Mouse (Mus musculus): ENCODE measurements around the gene Fam234b. TPM values are rescaled to one million over a fixed set of nuclear protein-coding genes. Genes with fewer than 3 reads are reported as not detected.

Fam234b gene
- total RNA-seq, 2 experiments from 2014 or later, result 183 to 192 TPM

GRCm38 (mm10) chr6:135219916-135220315, 22.1 kb downstream of the Fam234b start:
- no peak for DNase-seq (ENCODE audit: low spot score in 2 of 2)

GRCm38 (mm10) chr6:135223786-135224416, 26.1 kb downstream of the Fam234b start:
- no peak for DNase-seq (ENCODE audit: low spot score in 2 of 2)

- DNase-seq (ENCODE audit: low spot score in 2 of 2), result no peak
These were observed 30.7 kb downstream of the Fam234b start for GRCm38 (mm10) chr6:135228465-135228941.

- DNase-seq (ENCODE audit: low spot score in 2 of 2), result no peak
These were observed 32.8 kb downstream of the Fam234b start for GRCm38 (mm10) chr6:135230586-135230985.

GRCm38 (mm10) chr6:135232443-135233182, 34.8 kb downstream of the Fam234b start:
- peak in 1 of 2 experiments; percentile 60 for DNase-seq (ENCODE audit: low spot score in 2 of 2)

- DNase-seq (ENCODE audit: low spot score in 2 of 2), result no peak
These were observed 38.0 kb downstream of the Fam234b start for GRCm38 (mm10) chr6:135235742-135236141.

GRCm38 (mm10) chr6:135236576-135236975, 38.8 kb downstream of the Fam234b start:
- no peak for DNase-seq (ENCODE audit: low spot score in 2 of 2)

- DNase-seq (ENCODE audit: low spot score in 2 of 2), result no peak
These were observed 39.5 kb downstream of the Fam234b start for GRCm38 (mm10) chr6:135237326-135237725.

GRCm38 (mm10) chr6:135238211-135238610, 40.4 kb downstream of the Fam234b start:
- DNase-seq (ENCODE audit: low spot score in 2 of 2), result no peak

GRCm38 (mm10) chr6:135240361-135240760, 42.6 kb downstream of the Fam234b start:
- no peak for DNase-seq (ENCODE audit: low spot score in 2 of 2)

- DNase-seq (ENCODE audit: low spot score in 2 of 2), result no peak
These were observed 47.8 kb downstream of the Fam234b start for GRCm38 (mm10) chr6:135245586-135245985.

- DNase-seq (ENCODE audit: low spot score in 2 of 2), result no peak
These were observed 50.1 kb downstream of the Fam234b start for GRCm38 (mm10) chr6:135247861-135248260.

- peak; percentile 70 to 73 for DNase-seq (ENCODE audit: low spot score in 2 of 2)
These were observed 52.2 kb downstream of the Fam234b start for GRCm38 (mm10) chr6:135249846-135250531.

GRCm38 (mm10) chr6:135250926-135251699, 53.3 kb downstream of the Fam234b start:
- no peak for DNase-seq (ENCODE audit: low spot score in 2 of 2)

- no peak for DNase-seq (ENCODE audit: low spot score in 2 of 2)
These were observed 54.3 kb downstream of the Fam234b start for GRCm38 (mm10) chr6:135251849-135252727.

GRCm38 (mm10) chr6:135252728-135253077, 54.9 kb downstream of the Fam234b start:
- DNase-seq (ENCODE audit: low spot score in 2 of 2), result peak; percentile 82

GRCm38 (mm10) chr6:135254153-135254552, 56.4 kb downstream of the Fam234b start, which contains the start of gene Gsg1:
TSS of gene Gsg1 (minus strand) at chr6:135254351.
- DNase-seq (ENCODE audit: low spot score in 2 of 2), result no peak

GRCm38 (mm10) chr6:135260435-135260834, 62.7 kb downstream of the Fam234b start:
- DNase-seq (ENCODE audit: low spot score in 2 of 2), result no peak

- DNase-seq (ENCODE audit: low spot score in 2 of 2), result no peak
These were observed 63.3 kb downstream of the Fam234b start for GRCm38 (mm10) chr6:135261124-135261523.

GRCm38 (mm10) chr6:135262565-135262964, 64.8 kb downstream of the Fam234b start:
- no peak for DNase-seq (ENCODE audit: low spot score in 2 of 2)

All from left cerebral cortex, adult 18-20 months (tissue).